Mouse (Mus musculus): ENCODE data around the gene Papolb. TPM values are rescaled to one million over a fixed set of nuclear protein-coding genes. Genes with fewer than 3 reads are reported as not detected.

The Papolb gene
- total RNA-seq, 2 experiments from 2014 or later: 0.30 to 0.45 TPM

GRCm38 (mm10) chr5:142521195-142521866 is 8.5 kb downstream of the Papolb start:
- no peak for DNase-seq (ENCODE audit: extremely low spot score in 1 of 2, low spot score in 1 of 2)

DNA sequence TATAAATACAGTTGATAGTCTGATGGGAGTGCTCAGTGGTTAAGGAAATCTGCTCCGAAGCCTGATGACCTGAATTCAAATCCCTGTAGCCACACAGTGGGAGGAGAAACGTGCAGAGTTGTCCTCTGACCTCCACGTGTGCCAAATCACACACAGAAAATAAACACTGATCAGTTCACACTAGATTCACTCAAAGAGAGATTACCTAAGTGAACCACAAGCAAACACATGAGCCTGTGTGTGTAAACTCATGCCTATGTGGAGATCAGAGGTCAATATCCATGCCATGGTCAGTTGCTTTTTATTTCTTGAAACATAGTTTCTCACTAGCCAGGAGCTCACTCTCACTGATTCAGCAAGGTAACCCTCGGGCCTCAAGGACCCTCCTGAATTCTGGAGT is 9.5 kb downstream of the Papolb start:
- no peak for DNase-seq (ENCODE audit: extremely low spot score in 1 of 2, low spot score in 1 of 2)

DNA sequence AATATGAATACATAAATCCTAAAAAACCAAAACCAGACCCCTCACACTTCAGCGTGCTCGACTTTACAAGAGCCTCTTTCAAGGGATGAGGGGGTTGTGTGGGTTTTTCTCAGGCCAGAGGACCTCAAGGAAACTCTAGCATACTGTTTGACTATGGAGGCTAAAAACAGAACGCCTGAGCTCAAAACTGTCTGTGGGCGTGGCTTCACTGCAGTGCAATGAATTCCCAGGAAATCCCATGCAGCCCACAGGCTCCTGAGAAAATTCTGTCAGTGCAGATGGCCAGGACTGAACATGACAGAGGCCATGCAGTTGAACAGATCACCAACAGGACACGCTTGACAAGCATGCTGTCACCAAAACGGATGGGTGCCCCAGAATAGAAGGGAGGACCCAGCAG is 10.9 kb downstream of the Papolb start:
- DNase-seq (ENCODE audit: extremely low spot score in 1 of 2, low spot score in 1 of 2): no peak

DNA sequence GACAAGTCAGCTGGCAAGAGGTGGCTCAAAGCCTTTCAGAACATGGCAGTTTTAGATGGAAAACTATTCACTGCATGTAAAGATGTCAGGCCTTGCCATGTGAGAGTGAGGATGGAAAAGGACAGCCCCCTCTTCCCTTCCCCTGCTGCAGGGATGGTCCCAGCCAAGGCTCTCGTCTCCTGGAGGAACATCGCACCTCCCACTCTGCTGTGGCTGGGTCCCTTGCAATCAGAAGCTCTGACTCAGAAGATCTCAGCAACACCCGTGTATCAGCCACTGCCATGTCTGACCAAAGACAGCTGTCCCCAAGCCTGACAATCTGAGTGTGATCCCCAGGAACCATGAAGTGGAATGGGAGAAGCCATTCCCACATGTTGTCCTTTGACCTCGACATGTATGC is 17.8 kb downstream of the Papolb start:
- DNase-seq (ENCODE audit: extremely low spot score in 1 of 2, low spot score in 1 of 2): no peak

GRCm38 (mm10) chr5:142510061-142510414 is 19.8 kb downstream of the Papolb start:
- no peak for DNase-seq (ENCODE audit: extremely low spot score in 1 of 2, low spot score in 1 of 2)

GRCm38 (mm10) chr5:142509141-142510060 is 20.5 kb downstream of the Papolb start:
- no peak for DNase-seq (ENCODE audit: extremely low spot score in 1 of 2, low spot score in 1 of 2)

GRCm38 (mm10) chr5:142505695-142506423 is 24.0 kb downstream of the Papolb start:
- peak in 1 of 2 experiments; percentile 37 for DNase-seq (ENCODE audit: extremely low spot score in 1 of 2, low spot score in 1 of 2)

GRCm38 (mm10) chr5:142504175-142504574 is 25.7 kb downstream of the Papolb start:
- no peak for DNase-seq (ENCODE audit: extremely low spot score in 1 of 2, low spot score in 1 of 2)

GRCm38 (mm10) chr5:142502414-142502813 is 27.5 kb downstream of the Papolb start:
- DNase-seq (ENCODE audit: extremely low spot score in 1 of 2, low spot score in 1 of 2): peak; percentile 51 to 72

- DNase-seq (ENCODE audit: extremely low spot score in 1 of 2, low spot score in 1 of 2): no peak
Observed at GRCm38 (mm10) chr5:142500918-142501317, 29.0 kb downstream of the Papolb start.

DNA sequence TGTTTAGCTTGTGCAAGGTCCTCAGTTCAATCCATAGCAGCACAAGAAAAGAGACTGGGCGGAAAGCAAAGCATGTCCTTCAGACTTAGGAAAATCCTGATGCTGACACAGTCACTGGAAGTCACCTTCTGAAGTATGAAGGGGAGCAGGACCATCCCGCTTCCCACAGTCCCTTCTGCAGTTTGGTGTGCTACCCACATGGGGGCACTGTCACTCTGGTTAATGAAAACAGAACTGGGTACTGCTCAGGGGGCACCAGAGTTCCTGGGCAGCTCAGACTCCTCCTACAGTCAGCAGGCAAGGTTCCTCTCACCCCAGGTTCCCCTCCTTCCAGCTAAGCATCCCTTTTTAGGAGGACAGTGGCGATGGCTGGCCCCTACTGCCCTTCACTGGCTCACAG is 30.9 kb downstream of the Papolb start:
- peak in 1 of 2 experiments; percentile 64 for DNase-seq (ENCODE audit: extremely low spot score in 1 of 2, low spot score in 1 of 2)

DNA sequence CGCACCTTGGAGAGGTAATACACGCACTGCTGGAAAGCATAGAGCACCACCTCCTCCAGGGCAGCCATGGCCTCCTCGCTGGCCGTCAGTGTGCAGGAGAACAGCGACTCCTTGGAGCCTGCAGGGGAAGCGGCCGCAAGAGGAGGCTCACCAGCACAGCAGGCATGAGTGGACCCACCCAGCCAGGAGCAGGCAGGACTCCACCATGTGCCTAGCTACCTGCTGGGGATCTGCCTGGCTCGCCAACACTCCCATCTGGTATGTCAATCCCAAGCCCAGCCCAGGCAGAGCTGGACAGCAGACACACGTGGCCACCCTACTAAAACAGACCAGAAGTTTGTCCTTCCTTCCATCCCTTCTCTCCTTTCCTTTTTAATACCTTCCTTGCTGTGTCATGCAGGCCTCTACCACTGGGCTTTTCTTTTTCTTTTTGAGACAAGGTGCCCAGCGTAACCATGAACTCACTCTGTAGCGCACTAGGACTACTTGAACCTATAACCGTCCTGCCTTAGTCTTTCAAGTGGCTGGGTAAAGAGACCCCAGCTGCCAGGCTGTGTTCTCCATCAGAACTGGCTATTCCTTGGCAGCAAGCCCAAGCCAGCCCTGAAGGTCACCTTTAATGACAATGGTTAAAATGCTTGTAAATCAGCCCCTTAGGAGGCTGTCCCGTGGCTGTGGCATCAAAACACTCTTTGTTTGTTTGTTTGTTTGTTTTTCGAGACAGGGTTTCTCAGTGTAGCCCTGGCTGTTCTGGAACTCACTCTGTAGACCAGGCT is 34.4 kb downstream of the Papolb start:
- DNase-seq (ENCODE audit: extremely low spot score in 1 of 2, low spot score in 1 of 2): no peak

- DNase-seq (ENCODE audit: extremely low spot score in 1 of 2, low spot score in 1 of 2): no peak
Observed at GRCm38 (mm10) chr5:142493307-142493706, 36.6 kb downstream of the Papolb start.

- DNase-seq (ENCODE audit: extremely low spot score in 1 of 2, low spot score in 1 of 2): no peak
Observed at GRCm38 (mm10) chr5:142489955-142490707, 39.7 kb downstream of the Papolb start.

GRCm38 (mm10) chr5:142486654-142487053 is 43.2 kb downstream of the Papolb start:
- DNase-seq (ENCODE audit: extremely low spot score in 1 of 2, low spot score in 1 of 2): no peak

GRCm38 (mm10) chr5:142483581-142483980 is 46.3 kb downstream of the Papolb start:
- no peak for DNase-seq (ENCODE audit: extremely low spot score in 1 of 2, low spot score in 1 of 2)

GRCm38 (mm10) chr5:142482512-142482911 is 47.4 kb downstream of the Papolb start:
- no peak for DNase-seq (ENCODE audit: extremely low spot score in 1 of 2, low spot score in 1 of 2)

DNA sequence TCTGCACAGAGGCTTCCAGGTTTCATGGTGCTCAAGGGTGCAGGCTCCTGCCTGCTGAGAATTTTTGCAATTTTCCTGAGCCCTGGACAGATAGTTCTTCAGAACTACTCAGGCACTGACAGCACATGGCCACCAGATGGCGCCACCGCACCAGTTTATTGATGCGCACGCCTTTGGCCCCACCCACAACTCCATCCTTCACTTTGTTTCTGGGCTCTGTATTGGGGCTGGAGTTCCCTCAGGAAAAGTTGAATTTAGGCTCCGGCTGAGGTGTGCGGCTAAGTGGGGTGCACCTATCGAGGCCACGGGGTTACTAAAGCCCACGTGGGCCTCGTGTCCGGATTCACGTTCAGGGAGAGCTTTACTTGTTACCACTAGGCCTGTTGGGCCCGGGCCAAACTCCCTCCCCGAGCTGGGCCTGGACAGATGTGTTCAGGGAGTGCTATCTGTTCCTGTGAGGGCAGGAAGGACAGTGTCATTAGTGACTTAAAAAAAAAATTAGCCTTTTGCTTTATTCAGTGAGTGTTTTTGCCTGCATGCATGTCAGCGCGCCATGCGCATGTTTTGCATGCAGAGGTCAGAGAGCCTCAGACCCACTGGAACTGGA is 50.9 kb downstream of the Papolb start:
- DNase-seq (ENCODE audit: extremely low spot score in 1 of 2, low spot score in 1 of 2): peak; percentile 72 to 93

Data from layer of hippocampus, postnatal 25 days (tissue).